ENCODE assay signal across 10 mouse cellular contexts in the genomic region with DNA sequence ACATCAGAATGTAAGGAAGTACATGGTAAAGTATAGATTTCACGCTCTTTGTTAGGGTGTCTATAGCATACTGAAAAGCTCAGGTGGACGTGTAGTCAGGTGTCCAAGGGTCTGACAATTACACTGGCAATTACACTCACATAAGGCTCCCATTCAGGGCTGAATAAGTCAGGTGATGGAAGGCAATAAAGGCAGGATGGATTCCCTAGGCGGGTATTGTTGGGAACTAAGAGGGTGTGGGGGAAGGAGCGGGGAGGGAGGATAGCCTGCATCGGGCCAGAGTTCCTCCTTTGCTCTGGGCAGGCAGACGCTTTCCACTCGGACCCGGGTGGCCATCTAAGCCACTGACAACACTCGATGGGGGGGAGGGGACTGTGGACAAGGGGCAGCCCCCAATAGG. TPM values are rescaled to one million over a fixed set of nuclear protein-coding genes. Genes with fewer than 3 reads are reported as not detected.
DNase-seq lines count a peak whose midpoint lies in the region; ATAC-seq and TF ChIP-seq lines count a peak whose summit lies in the region.
"Had no signal": no experiment of that assay in that cellular context is flagged by ENCODE, and none has a peak within 500 bp of the region (broad histone marks: within the 10 kb centered on the region; RNA-seq: fewer than 3 reads in every experiment).

No protein-coding gene starts in this region.

- intact Hi-C loops in heart, adult 2 months (cut with DNase I) = no loop called here

- H3K4me1 ChIP-seq in forebrain, embryonic 11.5 days (replicated peaks; ENCODE audit: control insufficient read depth, insufficient read depth, low read length) = peaks cover 6% of the 10 kb centered on the region; the same call in 1 of the 2 replicates
- peaks cover 6% of the 10 kb centered on the region; the same call in 1 of the 2 replicates for H3K4me1 ChIP-seq in hindbrain, embryonic 16.5 days (ENCODE audit: control insufficient read depth, insufficient read depth, low read depth, low read length)
- H3K4me1 ChIP-seq in heart, adult 2 months (ENCODE audit: control insufficient read depth, insufficient read depth, low read length) = no peaks in the 10 kb centered on the region
- H3K4me1 ChIP-seq: liver, embryonic 15.5 days had no signal

- peak; percentile 67 for ATAC-seq in forebrain, embryonic 11.5 days (replicated peaks; ENCODE audit: low FRiP score)
- ATAC-seq in hindbrain, embryonic 16.5 days = peak; percentile 41

- no peaks in the 10 kb centered on the region for H3K79me2 ChIP-seq in heart, adult 2 months (replicated peaks; ENCODE audit: control insufficient read depth, insufficient read depth, low read length)

- TF ChIP-seq POLR2A in brain, embryonic 14.5 days (IDR thresholded peaks at IDR 0.05; ENCODE audit: borderline replicate concordance, extremely low read depth, insufficient read depth, insufficient read length, poor library complexity, severe bottlenecking) = no peak
- no peak for TF ChIP-seq POLR2A in heart, adult 2 months (IDR thresholded peaks at IDR 0.05; ENCODE audit: insufficient read depth, low read depth, low read length)

- no peak for TF ChIP-seq CTCF in brain, embryonic 14.5 days (IDR thresholded peaks at IDR 0.05; ENCODE audit: borderline replicate concordance, extremely low read depth, insufficient read depth, insufficient read length)
- TF ChIP-seq CTCF in heart, adult 2 months (IDR thresholded peaks at IDR 0.05) = no peak

- WGBS in forebrain, embryonic 11.5 days = 30% methylated on average over 9 of the region's 9 CpGs
- 18% methylated on average over 8 of the region's 9 CpGs for WGBS in hindbrain, embryonic 16.5 days
- WGBS in heart, adult 2 months = 76% methylated on average over 9 of the region's 9 CpGs

- H3K9me3 ChIP-seq in forebrain, embryonic 11.5 days (ENCODE audit: control insufficient read depth, low read length) = no peaks in the 10 kb centered on the region
- H3K9me3 ChIP-seq in hindbrain, embryonic 16.5 days (ENCODE audit: control insufficient read depth, low read length) = no peaks in the 10 kb centered on the region
- H3K9me3 ChIP-seq: G1E; liver, embryonic 15.5 days had no signal

- H3K9ac ChIP-seq in forebrain, embryonic 11.5 days (ENCODE audit: low read length) = no peak overlapping the region
- no peak overlapping the region for H3K9ac ChIP-seq in hindbrain, embryonic 16.5 days (ENCODE audit: low read depth, low read length)
- H3K9ac ChIP-seq in heart, adult 2 months (ENCODE audit: low read depth, low read length) = no peak overlapping the region
- H3K9ac ChIP-seq: liver, embryonic 15.5 days had no signal

- peak; percentile 47 for DNase-seq in brain, embryonic 14.5 days (ENCODE audit: low read depth)
- DNase-seq in forebrain, embryonic 11.5 days (ENCODE audit: low spot score) = no peak
- DNase-seq in neural tube, embryonic 10.5 days (ENCODE audit: extremely low spot score, low spot score) = peak; percentile 17
- no peak for DNase-seq in cerebellum, postnatal 25 days
- no peak for DNase-seq in cerebellum, postnatal 4 days (ENCODE audit: low spot score in 2 of 2)
- no peak for DNase-seq in heart, adult 2 months
- DNase-seq: kidney, adult 8-10 months had no signal

- 0 out of 2 replicates have a peak overlapping the region, but pooled peaks have one; percentile 6 for H3K27ac ChIP-seq in forebrain, embryonic 11.5 days (ENCODE audit: low read depth, low read length)
- H3K27ac ChIP-seq in hindbrain, embryonic 16.5 days (ENCODE audit: low read depth, low read length) = no peak overlapping the region
- H3K27ac ChIP-seq in heart, adult 2 months = no peak overlapping the region
- H3K27ac ChIP-seq: liver, embryonic 15.5 days had no signal

- H3K4me2 ChIP-seq in forebrain, embryonic 11.5 days (ENCODE audit: low read depth, low read length, severe bottlenecking) = no peak overlapping the region
- H3K4me2 ChIP-seq in hindbrain, embryonic 16.5 days (ENCODE audit: low read length) = no peak overlapping the region
- H3K4me2 ChIP-seq: liver, embryonic 15.5 days had no signal

- no peak for TF ChIP-seq EP300 in heart, adult 2 months (IDR thresholded peaks at IDR 0.05; ENCODE audit: insufficient read depth, low read depth, low read length)

- H3K27me3 ChIP-seq in forebrain, embryonic 11.5 days (ENCODE audit: control insufficient read depth, insufficient read depth, low read length) = no peaks in the 10 kb centered on the region
- no peaks in the 10 kb centered on the region for H3K27me3 ChIP-seq in hindbrain, embryonic 16.5 days (replicated peaks; ENCODE audit: control insufficient read depth, insufficient read depth, low read length)
- no peaks in the 10 kb centered on the region for H3K27me3 ChIP-seq in heart, adult 2 months (ENCODE audit: control insufficient read depth, insufficient read depth, low read length)
- H3K27me3 ChIP-seq: liver, embryonic 15.5 days had no signal

- no peak overlapping the region for H3K4me3 ChIP-seq in forebrain, embryonic 11.5 days (ENCODE audit: low read depth, low read length)
- H3K4me3 ChIP-seq in hindbrain, embryonic 16.5 days (ENCODE audit: low read length) = no peak overlapping the region
- no peak overlapping the region for H3K4me3 ChIP-seq in heart, adult 2 months
- H3K4me3 ChIP-seq: liver, embryonic 15.5 days had no signal

- H3K36me3 ChIP-seq in forebrain, embryonic 11.5 days (ENCODE audit: control insufficient read depth, insufficient read depth, low read length) = no peaks in the 10 kb centered on the region
- no peaks in the 10 kb centered on the region for H3K36me3 ChIP-seq in hindbrain, embryonic 16.5 days (ENCODE audit: control insufficient read depth, insufficient read depth, low read length)
- H3K36me3 ChIP-seq in heart, adult 2 months (ENCODE audit: control insufficient read depth, insufficient read depth, low read length) = no peaks in the 10 kb centered on the region
- H3K36me3 ChIP-seq: G1E; liver, embryonic 15.5 days had no signal

RNA-seq across cellular contexts. Expression of gene Paqr8, which starts 22.4 kb away (rescaled TPM):
- 22.8 and 30.7 TPM in 2 replicates for polyA plus RNA-seq in brain, embryonic 14.5 days (2012; rRNA removed)
- 7.3 and 9.3 TPM in 2 replicates for polyA plus RNA-seq in forebrain, embryonic 11.5 days (2014; fragmentation: Nextera tagmentation; extraction: Ambion mirVana)
- 40.6 and 43.4 TPM in 2 replicates for polyA plus RNA-seq in hindbrain, embryonic 16.5 days (2015; fragmentation: Nextera tagmentation; extraction: Ambion mirVana)
- 1 to 10 TPM; 1.2 to 2.2 TPM for total RNA-seq in heart, adult 2 months (2021)
- polyA plus RNA-seq in heart, adult 2 months (2012; rRNA removed) = 2.0 and 3.2 TPM in 2 replicates

RNA-seq across cellular contexts. Expression of gene Mcm3, which starts 47.9 kb away (rescaled TPM):
- 29.0 and 31.6 TPM in 2 replicates for polyA plus RNA-seq in brain, embryonic 14.5 days (2012; rRNA removed)
- 234 and 261 TPM in 2 replicates for polyA plus RNA-seq in forebrain, embryonic 11.5 days (2014; fragmentation: Nextera tagmentation; extraction: Ambion mirVana)
- 22.5 and 30.2 TPM in 2 replicates for polyA plus RNA-seq in hindbrain, embryonic 16.5 days (2015; fragmentation: Nextera tagmentation; extraction: Ambion mirVana)
- 1 to 10 TPM; 4.3 to 5.4 TPM for total RNA-seq in heart, adult 2 months (2021)
- polyA plus RNA-seq in heart, adult 2 months (2012; rRNA removed) = 3.5 and 7.5 TPM in 2 replicates

Comparison
In these comparisons a context has a peak if more than half of its experiments do, and no peak if none do; other contexts are left out.
1. DNase-seq: peak in brain, embryonic 14.5 days (single experiment) and neural tube, embryonic 10.5 days (single experiment); none in forebrain, embryonic 11.5 days (single experiment), cerebellum, postnatal 25 days (0 of 2), cerebellum, postnatal 4 days (0 of 2) and heart, adult 2 months (0 of 2).